Mouse (Mus musculus) liver, embryonic 15.5 days (tissue): ENCODE measurements around the gene Mms22l. TPM values are rescaled to one million over a fixed set of nuclear protein-coding genes. Genes with fewer than 3 reads are reported as not detected.
A peak's percentile ranks its signal among the peaks of the same experiment; 100 is the strongest.
"Not testable (repeated sequence)": the region's sequence is repeated elsewhere in the genome, so short reads cannot be mapped to it uniquely, and the experiment has no call there.

Experiments
- ATAC-seq: fragments of 200-750 bp; cut with Nextera tagmentation; 2 replicates; pipeline ENCODE4 v1.8.0; 2017; ENCODE audit warnings: moderate number of reproducible peaks, mild to moderate bottlenecking, moderate library complexity; ENCODE audit not compliant: insufficient read depth
- H3K27ac ChIP-seq: fragments of 300-500 bp; sonication (generic); replicated peaks from 2 replicates; pipeline ENCODE4 v1.5.1; 2015; ENCODE audit warnings: mild to moderate bottlenecking, inconsistent platforms
- H3K27me3 ChIP-seq: fragments of 300-500 bp; sonication (generic); 2 replicates; pipeline ENCODE4 v1.6.1; 2015; ENCODE audit warnings: mild to moderate bottlenecking, inconsistent platforms
- H3K36me3 ChIP-seq: fragments of 300-500 bp; sonication (generic); replicated peaks from 2 replicates; pipeline ENCODE4 v1.6.1; 2015; ENCODE audit warnings: moderate library complexity, mild to moderate bottlenecking, inconsistent platforms
- H3K4me1 ChIP-seq: fragments of 300-500 bp; sonication (generic); replicated peaks from 2 replicates; pipeline ENCODE4 v1.6.1; 2015; ENCODE audit warnings: inconsistent platforms
- H3K4me2 ChIP-seq: fragments of 300-500 bp; sonication (generic); 2 replicates; pipeline ENCODE4 v1.6.1; 2015; ENCODE audit warnings: moderate library complexity, mild to moderate bottlenecking, inconsistent platforms
- H3K4me3 ChIP-seq: fragments of 300-500 bp; sonication (generic); replicated peaks from 2 replicates; pipeline ENCODE4 v1.5.1; 2015; ENCODE audit warnings: mild to moderate bottlenecking, inconsistent platforms
- H3K9ac ChIP-seq: fragments of 300-500 bp; sonication (generic); 2 replicates; pipeline ENCODE4 v1.6.1; 2015; ENCODE audit warnings: moderate library complexity, mild to moderate bottlenecking, inconsistent platforms
- H3K9me3 ChIP-seq: fragments of 300-500 bp; sonication (generic); replicated peaks from 2 replicates; pipeline ENCODE4 v1.6.1; 2016; ENCODE audit warnings: inconsistent platforms
- WGBS: fragments of 180-500 bp; shearing (Covaris S2); methylation state at CpG from one replicate; pipeline ENCODE4 v1.1.7; 2015; ENCODE audit warnings: mixed read lengths; ENCODE audit not compliant: insufficient replicate concordance; 5-methylcytosine and 5-hydroxymethylcytosine counted together
- polyA plus RNA-seq: library from polyadenylated mRNA; unstranded; fragments of >200 nt; fragmentation: Nextera tagmentation; extraction: Ambion mirVana; gene quantifications from 2 replicates; pipeline ENCODE4 v1.2.1, GENCODE M21; 2015

Gene Mms22l
- 22.1 and 22.8 TPM in 2 replicates for polyA plus RNA-seq

- ATAC-seq = peak; percentile 98
- under 1% methylated on average over 83 of the region's 83 CpGs for WGBS
- H3K4me2 ChIP-seq = peak within 1 kb of the TSS; percentile 75
- peak within 1 kb of the TSS; percentile 91 for H3K27ac ChIP-seq
- H3K27me3 ChIP-seq = no peaks in the 10 kb centered on the region
- peaks cover 15% of the 10 kb centered on the region for H3K4me1 ChIP-seq
- H3K9ac ChIP-seq = peak within 1 kb of the TSS; percentile 95
- peak within 1 kb of the TSS; percentile 94 for H3K4me3 ChIP-seq
- H3K9me3 ChIP-seq = no peaks in the 10 kb centered on the region
- peaks cover 18% of the 10 kb centered on the region for H3K36me3 ChIP-seq
These were observed at the start of gene Mms22l for GRCm38 (mm10) chr4:24496116-24496952. Gene Mms22l, plus strand, starts transcription at chr4:24496451.

- H3K27ac ChIP-seq, H3K4me1 ChIP-seq, H3K4me3 ChIP-seq, H3K36me3 ChIP-seq, H3K9me3 ChIP-seq, H3K9ac ChIP-seq, H3K4me2 ChIP-seq, H3K27me3 ChIP-seq, ATAC-seq: not testable (repeated sequence)
- WGBS = 79% methylated on average over 4 of the region's 4 CpGs
These were observed 12.2 kb upstream of the Mms22l start for GRCm38 (mm10) chr4:24484046-24484445.

GRCm38 (mm10) chr4:24496953-24497319 lies 685 bp downstream of the Mms22l start:
- Histone ChIP-seq H3K36me3 (peaks cover 18% of the 10 kb centered on the region), H3K27me3 (no peaks in the 10 kb centered on the region), H3K4me2 (peak overlapping the region; percentile 75), H3K27ac (peak overlapping the region; percentile 91), H3K9ac (peak overlapping the region; percentile 95), H3K4me3 (peak overlapping the region; percentile 94), H3K9me3 (no peaks in the 10 kb centered on the region), H3K4me1 (peaks cover 15% of the 10 kb centered on the region)
- peak; percentile 0; the same call in 1 of the 2 replicates for ATAC-seq
- under 1% methylated on average over 7 of the region's 7 CpGs for WGBS

- WGBS = 47% methylated on average over 3 of the region's 3 CpGs
- H3K9ac ChIP-seq = no peak overlapping the region
- H3K36me3 ChIP-seq = peaks cover 59% of the 10 kb centered on the region
- no peaks in the 10 kb centered on the region for H3K9me3 ChIP-seq
- peak; percentile 61; the same call in 1 of the 2 replicates for ATAC-seq
- no peak overlapping the region for H3K4me2 ChIP-seq
- H3K4me1 ChIP-seq = 0 out of 2 replicates have a peak, but pooled peaks cover 5% of the 10 kb centered on the region
- no peak overlapping the region for H3K27ac ChIP-seq
- H3K4me3 ChIP-seq = no peak overlapping the region
- H3K27me3 ChIP-seq = no peaks in the 10 kb centered on the region
These were observed 12.9 kb downstream of the Mms22l start for GRCm38 (mm10) chr4:24509195-24509594.

- no peak for ATAC-seq
- H3K36me3 ChIP-seq = peaks cover 43% of the 10 kb centered on the region
- H3K9me3 ChIP-seq = no peaks in the 10 kb centered on the region
- no peaks in the 10 kb centered on the region for H3K4me1 ChIP-seq
- 83% methylated on average over 4 of the region's 4 CpGs for WGBS
- H3K27me3 ChIP-seq = no peaks in the 10 kb centered on the region
- H3K27ac ChIP-seq = no peak overlapping the region
- no peak overlapping the region for H3K4me2 ChIP-seq
- H3K9ac ChIP-seq = no peak overlapping the region
- H3K4me3 ChIP-seq = no peak overlapping the region
These were observed 40.7 kb downstream of the Mms22l start for GRCm38 (mm10) chr4:24536989-24537388.

GRCm38 (mm10) chr4:24543421-24543820 lies 47.2 kb downstream of the Mms22l start:
- H3K4me1 ChIP-seq = 0 out of 2 replicates have a peak, but pooled peaks cover 4% of the 10 kb centered on the region
- no peak overlapping the region for H3K4me2 ChIP-seq
- no peak overlapping the region for H3K27ac ChIP-seq
- H3K4me3 ChIP-seq = no peak overlapping the region
- H3K36me3 ChIP-seq = no peaks in the 10 kb centered on the region; the same call in none of the 2 replicates
- H3K27me3 ChIP-seq = no peaks in the 10 kb centered on the region
- no peak for ATAC-seq
- H3K9me3 ChIP-seq = no peaks in the 10 kb centered on the region
- no peak overlapping the region for H3K9ac ChIP-seq
- WGBS = 74% methylated on average over 3 of the region's 3 CpGs

GRCm38 (mm10) chr4:24544677-24545151 lies 48.5 kb downstream of the Mms22l start:
- no peaks in the 10 kb centered on the region; the same call in none of the 2 replicates for H3K36me3 ChIP-seq
- 0 out of 2 replicates have a peak, but pooled peaks cover 4% of the 10 kb centered on the region for H3K4me1 ChIP-seq
- H3K4me3 ChIP-seq = no peak overlapping the region
- H3K9me3 ChIP-seq = no peaks in the 10 kb centered on the region
- no peak overlapping the region for H3K4me2 ChIP-seq
- no peak for ATAC-seq
- 79% methylated on average over 5 of the region's 5 CpGs for WGBS
- H3K9ac ChIP-seq = no peak overlapping the region
- no peak overlapping the region for H3K27ac ChIP-seq
- no peaks in the 10 kb centered on the region for H3K27me3 ChIP-seq

GRCm38 (mm10) chr4:24556116-24556820 lies 60.0 kb downstream of the Mms22l start:
- Histone ChIP-seq H3K36me3 (peaks cover 10% of the 10 kb centered on the region; the same call in 1 of the 2 replicates), H3K27me3 (no peaks in the 10 kb centered on the region), H3K4me1 (peaks cover 16% of the 10 kb centered on the region; the same call in 1 of the 2 replicates), H3K4me3 (no peak overlapping the region), H3K9ac (no peak overlapping the region), H3K27ac (no peak overlapping the region), H3K9me3 (no peaks in the 10 kb centered on the region), H3K4me2 (peak overlapping the region; percentile 29)
- no peak for ATAC-seq
- WGBS = 27% methylated on average over 6 of the region's 6 CpGs

GRCm38 (mm10) chr4:24557149-24557548 lies 60.9 kb downstream of the Mms22l start:
- no peak overlapping the region for H3K4me3 ChIP-seq
- ATAC-seq = no peak
- 67% methylated on average over 4 of the region's 4 CpGs for WGBS
- peaks cover 16% of the 10 kb centered on the region; the same call in 1 of the 2 replicates for H3K4me1 ChIP-seq
- H3K9me3 ChIP-seq = no peaks in the 10 kb centered on the region
- 0 out of 2 replicates have a peak, but pooled peaks cover 5% of the 10 kb centered on the region for H3K36me3 ChIP-seq
- H3K27me3 ChIP-seq = no peaks in the 10 kb centered on the region
- no peak overlapping the region for H3K9ac ChIP-seq
- no peak overlapping the region for H3K27ac ChIP-seq
- no peak overlapping the region for H3K4me2 ChIP-seq

GRCm38 (mm10) chr4:24568026-24568425 lies 71.8 kb downstream of the Mms22l start:
- Histone ChIP-seq H3K4me2 (no peak overlapping the region), H3K9ac (no peak overlapping the region), H3K27me3 (no peaks in the 10 kb centered on the region), H3K4me1 (no peaks in the 10 kb centered on the region), H3K36me3 (peaks cover 16% of the 10 kb centered on the region; the same call in 1 of the 2 replicates), H3K9me3 (no peaks in the 10 kb centered on the region), H3K27ac (no peak overlapping the region), H3K4me3 (no peak overlapping the region)
- ATAC-seq = no peak
- WGBS = 62% methylated on average over 6 of the region's 6 CpGs
